Mouse (Mus musculus): ENCODE data around the gene Lhx2. TPM values are rescaled to one million over a fixed set of nuclear protein-coding genes. Genes with fewer than 3 reads are reported as not detected.

Lhx2 gene
- polyA plus RNA-seq, 1 experiment: not detected

DNA sequence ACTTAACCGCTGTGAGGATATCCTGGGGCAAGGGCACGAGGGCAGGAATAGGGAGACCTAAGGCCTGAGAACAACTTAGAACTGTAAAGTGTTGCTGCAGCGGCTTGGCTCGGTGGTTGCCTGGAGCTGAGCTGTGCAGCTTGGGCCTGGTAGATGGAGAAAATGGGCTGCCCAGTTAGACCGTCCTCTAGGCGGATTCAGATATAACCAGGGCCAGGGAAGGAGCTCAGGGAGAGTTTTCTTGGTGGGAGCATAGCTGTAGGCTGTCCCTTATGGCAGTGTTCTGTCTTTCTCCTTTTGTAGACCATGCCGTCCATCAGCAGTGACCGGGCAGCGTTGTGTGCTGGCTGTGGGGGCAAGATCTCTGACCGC is 13.9 kb downstream of the Lhx2 start:
- TF ChIP-seq GATA1 (IDR thresholded peaks at IDR 0.05; ENCODE audit: low read length): no peak

DNA sequence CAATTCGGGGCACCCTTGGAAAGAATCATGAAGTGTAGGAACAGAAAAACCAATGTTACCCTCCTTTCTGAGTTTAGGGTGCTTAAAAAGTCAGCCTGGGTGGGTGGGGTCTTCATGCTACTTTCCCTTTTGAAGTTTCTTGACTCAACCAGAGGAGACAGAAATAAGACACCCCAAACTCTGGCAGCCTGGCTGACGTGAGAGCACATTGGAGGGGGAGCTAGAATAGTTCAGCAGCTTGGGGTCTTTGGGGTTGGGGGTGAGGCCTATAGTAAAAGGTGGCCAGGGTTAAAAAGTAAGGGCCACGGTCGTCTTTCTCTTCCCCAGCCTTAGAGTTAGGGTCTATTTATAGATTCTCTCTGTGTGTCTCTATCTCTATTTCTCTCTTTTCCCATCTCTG is 14.6 kb downstream of the Lhx2 start:
- no peak for TF ChIP-seq GATA1 (IDR thresholded peaks at IDR 0.05; ENCODE audit: low read length)

GRCm38 (mm10) chr2:38354179-38354716 is 15.2 kb downstream of the Lhx2 start:
- TF ChIP-seq GATA1 (IDR thresholded peaks at IDR 0.05; ENCODE audit: low read length): no peak

DNA sequence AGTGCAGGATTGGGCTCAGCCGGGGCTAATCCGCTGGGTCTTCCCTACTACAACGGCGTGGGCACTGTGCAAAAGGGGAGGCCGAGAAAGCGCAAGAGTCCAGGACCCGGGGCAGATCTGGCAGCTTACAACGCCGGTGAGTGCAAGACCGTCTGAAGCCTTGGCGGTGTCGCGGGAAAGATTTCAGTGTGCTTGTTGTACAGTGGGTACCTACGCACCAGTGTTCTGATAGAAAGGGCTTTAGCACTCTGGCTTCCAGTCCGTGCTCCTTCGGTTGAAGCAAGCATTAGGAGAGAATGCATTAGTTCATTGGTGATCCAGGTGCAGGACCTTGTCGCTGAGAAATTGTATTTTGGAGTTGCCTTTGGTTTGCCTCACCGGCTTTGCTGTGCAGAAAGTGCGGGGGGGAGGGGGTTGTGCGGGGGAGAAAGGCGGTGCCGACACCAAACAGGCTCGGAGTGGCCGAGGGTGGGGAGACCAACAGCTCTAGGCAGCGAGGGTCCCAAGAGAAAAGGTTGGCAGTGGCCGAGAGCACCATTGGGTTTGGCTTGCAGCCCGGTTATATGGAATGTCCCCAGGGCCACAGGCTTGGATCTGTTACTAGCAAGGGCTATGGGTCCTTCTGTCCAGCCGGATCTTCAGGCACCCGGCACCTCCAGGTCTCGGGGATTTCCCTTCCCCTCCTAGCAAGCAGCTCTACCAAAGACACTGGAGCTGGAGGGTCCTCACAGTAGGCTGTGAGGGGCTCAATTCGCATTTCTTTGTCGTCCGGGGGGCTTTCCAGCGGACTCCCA is 15.8 kb downstream of the Lhx2 start:
- no peak for TF ChIP-seq GATA1 (IDR thresholded peaks at IDR 0.05; ENCODE audit: low read length)

DNA sequence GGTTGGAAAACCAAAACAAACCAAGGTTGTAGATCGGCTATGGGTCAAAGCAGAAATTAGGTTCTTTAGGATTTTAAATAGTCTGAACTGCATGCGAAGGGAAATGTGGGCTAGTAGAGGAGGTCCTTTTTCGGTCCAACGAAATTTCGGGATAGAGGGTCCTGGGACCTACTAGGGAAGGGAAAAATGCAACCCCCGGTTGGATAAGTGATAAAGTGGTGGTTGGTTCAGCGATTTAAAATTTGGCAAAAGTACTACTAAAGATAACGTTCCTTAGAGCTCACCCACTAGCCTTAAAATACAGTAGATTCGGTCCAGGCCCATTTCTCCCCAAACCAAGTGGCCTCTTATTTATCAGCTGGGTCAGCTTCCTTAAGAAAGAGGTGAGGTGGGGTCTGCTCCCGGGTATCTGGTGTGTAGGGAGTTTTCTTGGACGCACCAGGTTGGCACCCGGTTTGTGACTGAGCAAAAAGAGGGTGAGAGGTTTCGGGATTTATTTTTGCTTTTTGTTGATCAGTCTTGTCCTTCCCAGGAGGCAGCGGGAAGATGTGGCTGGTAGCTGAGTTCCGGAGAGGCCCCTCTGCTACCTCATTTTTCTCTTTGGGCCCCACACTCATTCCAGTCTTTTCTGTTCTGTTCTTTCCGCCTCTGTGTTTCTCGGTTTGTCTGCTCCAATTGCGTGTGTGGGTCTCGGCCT is 16.8 kb downstream of the Lhx2 start:
- TF ChIP-seq GATA1 (IDR thresholded peaks at IDR 0.05; ENCODE audit: low read length): no peak

DNA sequence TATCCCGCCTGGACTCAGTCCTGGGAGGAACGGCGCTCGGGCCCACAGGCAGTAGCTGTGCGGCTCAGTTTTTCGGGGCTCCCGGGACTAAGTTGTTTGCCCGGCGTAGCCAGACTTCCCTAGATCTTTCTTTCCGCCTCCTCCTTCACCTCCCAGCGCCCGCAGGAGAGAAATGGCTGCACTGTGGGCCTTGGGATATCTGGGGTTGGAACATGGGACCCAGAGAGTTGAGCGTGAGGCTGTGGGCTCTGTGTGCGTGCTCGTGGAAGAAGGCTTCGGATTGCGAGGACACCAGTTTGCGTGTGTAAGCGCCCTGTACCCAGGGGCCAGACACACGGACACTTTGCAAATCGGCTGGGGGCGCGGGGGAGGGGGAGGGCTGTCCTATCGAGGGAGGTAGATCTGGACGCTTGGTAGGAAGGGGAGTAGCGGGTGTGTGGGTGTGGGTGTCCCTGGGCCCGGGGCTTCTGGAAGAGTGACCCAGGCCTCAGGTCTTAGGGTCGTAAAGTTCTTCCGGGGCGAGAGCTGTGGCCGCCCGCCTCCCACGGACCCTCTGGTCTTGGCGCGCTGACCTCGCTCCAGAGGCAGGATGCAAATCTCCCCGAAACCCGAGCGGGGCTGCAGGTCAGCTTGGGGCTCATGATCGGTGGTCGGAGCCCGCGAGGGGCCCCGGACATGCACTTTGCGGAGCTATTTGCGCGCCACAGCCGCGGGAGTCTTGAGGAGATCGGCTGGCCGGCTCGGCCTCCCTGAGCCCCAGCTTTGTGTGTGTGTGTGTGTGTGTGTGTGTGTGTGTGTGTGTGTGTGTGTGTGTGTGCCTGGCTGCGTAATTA is 17.6 kb downstream of the Lhx2 start:
- TF ChIP-seq GATA1 (IDR thresholded peaks at IDR 0.05; ENCODE audit: low read length): no peak

DNA sequence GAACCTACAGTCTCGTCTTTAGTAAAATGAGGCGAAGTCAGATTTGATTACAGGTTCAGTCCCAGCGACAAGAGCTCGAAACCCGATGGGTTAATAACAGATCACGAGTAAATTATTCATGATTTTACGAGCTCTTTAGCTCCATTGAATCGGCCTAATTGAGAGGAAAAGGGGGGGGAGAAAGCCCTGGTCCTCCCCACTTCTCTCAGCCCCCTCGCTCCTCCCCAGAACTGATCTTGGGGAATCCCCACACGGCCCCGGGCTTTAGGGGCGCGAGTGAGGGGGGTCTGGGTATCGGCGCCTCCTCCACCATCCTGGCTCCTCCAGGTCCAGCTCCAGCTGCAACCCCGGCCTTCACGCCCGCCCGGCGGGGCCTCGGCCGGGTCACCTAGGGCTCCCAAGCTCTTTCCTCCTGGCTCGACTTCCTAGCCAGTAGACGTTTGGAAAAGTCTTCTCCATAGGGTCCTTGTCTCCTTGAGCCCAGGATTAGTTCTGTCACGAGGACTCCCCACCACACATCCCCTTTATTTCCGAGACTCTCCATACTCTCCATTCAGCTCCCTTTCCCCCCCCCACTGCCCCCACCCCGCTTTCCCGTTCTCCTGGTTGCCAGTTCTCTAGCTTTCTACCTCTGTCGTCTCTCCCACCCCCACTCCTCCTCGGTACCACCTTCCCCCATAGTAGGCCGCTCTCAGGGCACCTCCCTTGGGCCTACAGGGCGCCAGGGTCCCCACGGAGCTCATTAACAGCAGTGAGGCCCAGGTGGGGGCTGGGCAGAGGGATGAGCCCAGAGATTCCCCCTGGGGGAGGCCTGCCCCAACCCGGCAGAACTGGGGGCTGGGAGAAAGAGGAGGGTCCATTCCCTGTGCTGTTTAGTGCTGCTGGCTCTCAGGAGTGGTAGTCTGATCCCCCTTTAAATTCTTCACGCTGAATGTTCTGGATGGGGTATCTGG is 18.5 kb downstream of the Lhx2 start:
- TF ChIP-seq GATA1 (IDR thresholded peaks at IDR 0.05; ENCODE audit: low read length): no peak

GRCm38 (mm10) chr2:38358611-38359010 is 19.5 kb downstream of the Lhx2 start:
- TF ChIP-seq GATA1 (IDR thresholded peaks at IDR 0.05; ENCODE audit: low read length): no peak

DNA sequence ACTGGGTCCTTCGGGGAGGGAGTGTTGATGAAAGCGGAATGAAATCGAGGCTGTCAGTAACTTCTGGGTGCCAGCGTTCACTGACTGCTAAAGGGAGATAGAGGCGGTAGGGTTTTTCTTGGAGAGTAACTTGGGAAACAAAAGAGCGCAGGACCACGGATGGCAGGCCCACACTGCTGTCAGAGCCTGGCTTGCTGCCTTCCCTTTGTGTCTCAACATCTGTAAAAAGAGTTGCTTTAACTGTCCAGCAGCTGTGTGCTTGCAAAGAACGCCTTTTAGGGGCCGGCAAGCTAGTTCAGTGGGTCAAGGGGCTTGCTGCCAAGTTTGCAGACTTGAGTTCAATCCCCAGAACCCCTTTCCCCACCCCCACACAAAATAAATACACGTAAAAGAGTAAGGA is 20.1 kb downstream of the Lhx2 start:
- no peak for TF ChIP-seq GATA1 (IDR thresholded peaks at IDR 0.05; ENCODE audit: low read length)

DNA sequence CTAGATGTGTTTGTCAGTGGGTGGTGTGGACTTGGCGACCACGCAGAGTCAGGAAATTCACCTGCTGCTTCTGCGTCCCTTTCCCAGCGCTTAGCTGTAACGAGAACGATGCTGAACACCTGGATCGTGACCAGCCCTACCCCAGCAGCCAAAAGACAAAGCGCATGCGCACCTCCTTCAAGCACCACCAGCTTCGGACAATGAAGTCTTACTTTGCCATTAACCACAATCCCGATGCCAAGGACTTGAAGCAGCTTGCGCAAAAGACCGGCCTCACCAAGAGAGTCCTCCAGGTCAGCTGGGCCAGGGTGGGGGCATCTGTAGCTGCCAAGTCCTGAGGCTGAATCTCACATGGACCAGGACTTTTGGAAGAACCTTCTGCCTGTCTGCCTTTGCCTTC is 20.7 kb downstream of the Lhx2 start:
- TF ChIP-seq GATA1 (IDR thresholded peaks at IDR 0.05; ENCODE audit: low read length): no peak

- no peak for TF ChIP-seq GATA1 (IDR thresholded peaks at IDR 0.05; ENCODE audit: low read length)
Observed at GRCm38 (mm10) chr2:38366222-38366621, 27.1 kb downstream of the Lhx2 start.

GRCm38 (mm10) chr2:38367023-38367422 is 27.9 kb downstream of the Lhx2 start:
- no peak for TF ChIP-seq GATA1 (IDR thresholded peaks at IDR 0.05; ENCODE audit: low read length)

- no peak for TF ChIP-seq GATA1 (IDR thresholded peaks at IDR 0.05; ENCODE audit: low read length)
Observed at GRCm38 (mm10) chr2:38367852-38368251, 28.8 kb downstream of the Lhx2 start.

DNA sequence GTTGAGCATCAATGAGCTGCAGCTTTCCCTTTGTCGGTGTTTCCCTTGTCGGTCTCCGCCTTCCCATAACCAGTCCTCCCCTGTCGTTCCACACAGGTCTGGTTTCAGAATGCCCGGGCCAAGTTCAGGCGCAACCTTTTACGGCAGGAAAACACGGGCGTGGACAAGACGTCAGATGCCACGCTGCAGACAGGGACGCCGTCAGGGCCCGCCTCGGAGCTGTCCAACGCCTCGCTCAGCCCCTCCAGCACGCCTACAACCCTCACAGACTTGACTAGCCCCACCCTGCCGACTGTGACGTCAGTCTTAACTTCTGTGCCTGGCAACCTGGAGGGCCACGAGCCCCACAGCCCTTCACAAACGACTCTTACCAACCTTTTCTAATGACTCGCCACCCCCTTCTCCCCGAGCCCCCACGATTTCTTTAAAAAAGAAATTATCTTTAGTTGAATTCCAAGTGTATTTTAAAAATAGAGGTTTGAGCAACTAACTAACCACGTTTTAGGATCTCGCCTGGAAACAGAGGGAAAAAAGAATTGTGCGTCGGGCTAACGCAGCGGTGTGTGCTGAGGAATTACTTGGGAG is 29.8 kb downstream of the Lhx2 start:
- no peak for TF ChIP-seq GATA1 (IDR thresholded peaks at IDR 0.05; ENCODE audit: low read length)

All from G1E-ER4 (cell line).